22 mouse cellular contexts compared by ENCODE assay signal in genomic region chr5:83260059-83260458, GRCm38 (mm10).
DNase-seq lines count a peak whose midpoint lies in the region; ATAC-seq and TF ChIP-seq lines count a peak whose summit lies in the region.
"Had no signal": no experiment of that assay in that cellular context is flagged by ENCODE, and none has a peak within 500 bp of the region (broad histone marks: within the 10 kb centered on the region; RNA-seq: fewer than 3 reads in every experiment).

No protein-coding gene starts in this region.

- H3K9ac ChIP-seq in stomach, embryonic 16.5 days (ENCODE audit: low read length): no peak overlapping the region
- no peak overlapping the region for H3K9ac ChIP-seq in stomach, postnatal 0 days (ENCODE audit: low read length)
- no peak overlapping the region for H3K9ac ChIP-seq in intestine, embryonic 15.5 days
- no peak overlapping the region for H3K9ac ChIP-seq in intestine, embryonic 16.5 days (ENCODE audit: low read depth, low read length)
- H3K9ac ChIP-seq in intestine, postnatal 0 days (ENCODE audit: low read depth, low read length): no peak overlapping the region

- H3K27ac ChIP-seq in stomach, embryonic 16.5 days (ENCODE audit: low read length): no peak overlapping the region
- H3K27ac ChIP-seq in stomach, postnatal 0 days (replicated peaks): no peak overlapping the region
- no peak overlapping the region for H3K27ac ChIP-seq in intestine, embryonic 15.5 days
- no peak overlapping the region for H3K27ac ChIP-seq in intestine, embryonic 16.5 days (ENCODE audit: low read length)
- H3K27ac ChIP-seq in intestine, postnatal 0 days (ENCODE audit: low read depth, low read length): no peak overlapping the region

- no peaks in the 10 kb centered on the region for H3K9me3 ChIP-seq in stomach, embryonic 16.5 days (replicated peaks; ENCODE audit: control insufficient read depth, low read length)
- H3K9me3 ChIP-seq in stomach, postnatal 0 days (ENCODE audit: control insufficient read depth, low read length): no peaks in the 10 kb centered on the region
- H3K9me3 ChIP-seq in intestine, embryonic 15.5 days: no peaks in the 10 kb centered on the region
- no peaks in the 10 kb centered on the region for H3K9me3 ChIP-seq in intestine, embryonic 16.5 days (ENCODE audit: control insufficient read depth, low read length)
- no peaks in the 10 kb centered on the region for H3K9me3 ChIP-seq in intestine, postnatal 0 days (ENCODE audit: control insufficient read depth)

- TF ChIP-seq CTCF in stomach, postnatal 0 days (IDR thresholded peaks at IDR 0.05; ENCODE audit: low read depth): no peak
- no peak for TF ChIP-seq CTCF in intestine, postnatal 0 days (IDR thresholded peaks at IDR 0.05; ENCODE audit: low read depth)

- H3K27me3 ChIP-seq in stomach, embryonic 16.5 days (ENCODE audit: control insufficient read depth, insufficient read depth, low read length): no peaks in the 10 kb centered on the region
- H3K27me3 ChIP-seq in stomach, postnatal 0 days (ENCODE audit: control insufficient read depth, insufficient read depth, low read length): no peaks in the 10 kb centered on the region
- H3K27me3 ChIP-seq in intestine, embryonic 15.5 days (replicated peaks): no peaks in the 10 kb centered on the region
- no peaks in the 10 kb centered on the region for H3K27me3 ChIP-seq in intestine, embryonic 16.5 days (replicated peaks; ENCODE audit: control insufficient read depth, insufficient read depth, low read length)
- no peaks in the 10 kb centered on the region for H3K27me3 ChIP-seq in intestine, postnatal 0 days (replicated peaks; ENCODE audit: control insufficient read depth, insufficient read depth, low read length)
- H3K27me3 ChIP-seq: CH12.LX, Patski had no signal

- H3K4me2 ChIP-seq in stomach, embryonic 16.5 days (ENCODE audit: low read depth, low read length): no peak overlapping the region
- H3K4me2 ChIP-seq in stomach, postnatal 0 days (replicated peaks; ENCODE audit: low read depth): no peak overlapping the region
- no peak overlapping the region for H3K4me2 ChIP-seq in intestine, embryonic 15.5 days (replicated peaks)
- no peak overlapping the region for H3K4me2 ChIP-seq in intestine, embryonic 16.5 days (ENCODE audit: low read depth, low read length)
- no peak overlapping the region for H3K4me2 ChIP-seq in intestine, postnatal 0 days (replicated peaks; ENCODE audit: low read depth)

- no peaks in the 10 kb centered on the region for H3K36me3 ChIP-seq in stomach, embryonic 16.5 days (ENCODE audit: control insufficient read depth, insufficient read depth, low read length)
- H3K36me3 ChIP-seq in stomach, postnatal 0 days (ENCODE audit: control insufficient read depth, insufficient read depth, low read length): no peaks in the 10 kb centered on the region
- H3K36me3 ChIP-seq in intestine, embryonic 15.5 days: no peaks in the 10 kb centered on the region
- H3K36me3 ChIP-seq in intestine, embryonic 16.5 days (ENCODE audit: control insufficient read depth, insufficient read depth, low read length): no peaks in the 10 kb centered on the region
- H3K36me3 ChIP-seq in intestine, postnatal 0 days (ENCODE audit: control insufficient read depth, insufficient read depth): no peaks in the 10 kb centered on the region
- H3K36me3 ChIP-seq: G1E had no signal

- no peak for DNase-seq in stomach, postnatal 0 days (ENCODE audit: low spot score)
- no peak for DNase-seq in cerebellum, postnatal 10 days
- DNase-seq in yolk sac, embryonic 10.5 days (ENCODE audit: low spot score): no peak
- no peak for DNase-seq in right cerebral cortex, postnatal 25 days
- DNase-seq: adrenal gland, adult 2 months; adrenal gland, adult 8-10 months; adrenal gland, postnatal 10 days; adrenal gland, postnatal 14 days; adrenal gland, postnatal 25 days; adrenal gland, postnatal 36 days; B cell, adult 2 months; cerebellum, adult 11 months; cerebellum, adult 11-12 months had no signal

- H3K4me3 ChIP-seq in stomach, embryonic 16.5 days (replicated peaks; ENCODE audit: low read length): no peak overlapping the region
- no peak overlapping the region for H3K4me3 ChIP-seq in stomach, postnatal 0 days (ENCODE audit: low read depth, low read length)
- H3K4me3 ChIP-seq in intestine, embryonic 15.5 days (replicated peaks): no peak overlapping the region
- no peak overlapping the region for H3K4me3 ChIP-seq in intestine, embryonic 16.5 days (ENCODE audit: low read length)
- no peak overlapping the region for H3K4me3 ChIP-seq in intestine, postnatal 0 days (ENCODE audit: low read depth, low read length)

- ATAC-seq in stomach, embryonic 16.5 days (ENCODE audit: insufficient read depth, low FRiP score): 0 out of 2 replicates have a peak, but pooled peaks have one; percentile 47
- no peak for ATAC-seq in stomach, postnatal 0 days (ENCODE audit: low FRiP score, low TSS enrichment)
- peak; percentile 95 for ATAC-seq in intestine, embryonic 15.5 days
- ATAC-seq in intestine, embryonic 16.5 days: peak; percentile 98
- ATAC-seq in intestine, postnatal 0 days: peak; percentile 54; the same call in 1 of the 2 replicates
- ATAC-seq: activated CD4-positive, CD25-positive, alpha-beta regulatory T cell, adult 4 months; CD4-positive, CD25-positive, alpha-beta regulatory T cell, adult 4 months; Patski had no signal

- no peaks in the 10 kb centered on the region for H3K4me1 ChIP-seq in stomach, embryonic 16.5 days (ENCODE audit: control insufficient read depth, insufficient read depth, low read length)
- H3K4me1 ChIP-seq in stomach, postnatal 0 days (replicated peaks; ENCODE audit: control insufficient read depth, insufficient read depth): no peaks in the 10 kb centered on the region
- H3K4me1 ChIP-seq in intestine, embryonic 15.5 days (replicated peaks): no peaks in the 10 kb centered on the region
- no peaks in the 10 kb centered on the region for H3K4me1 ChIP-seq in intestine, embryonic 16.5 days (ENCODE audit: control insufficient read depth, insufficient read depth, low read length)
- H3K4me1 ChIP-seq in intestine, postnatal 0 days (replicated peaks; ENCODE audit: control insufficient read depth, insufficient read depth, low read length): no peaks in the 10 kb centered on the region

- no peak for TF ChIP-seq EP300 in stomach, postnatal 0 days (optimal IDR thresholded peaks at IDR 0.05)
